Mouse (Mus musculus) limb, embryonic 14.5 days (tissue): ENCODE results near the gene Mypn. TPM values are rescaled to one million over a fixed set of nuclear protein-coding genes. Genes with fewer than 3 reads are reported as not detected.

Source experiments
- ATAC-seq: fragments of 200-750 bp; cut with Nextera tagmentation; 2 replicates; pipeline ENCODE4 v1.8.0; 2017; ENCODE audit warnings: low read depth, moderate number of reproducible peaks, moderate TSS enrichment; ENCODE audit not compliant: low FRiP score
- DNase-seq: peaks from one replicate; pipeline ENCODE4 v3.0.0-alpha.2; 2015; ENCODE audit warnings: low spot score
- H3K27ac ChIP-seq: fragments of 300-500 bp; sonication (generic); replicated peaks from 2 replicates; pipeline ENCODE4 v1.5.1; 2014; ENCODE audit warnings: low read depth, mild to moderate bottlenecking, low read length, moderate library complexity, mixed read lengths
- H3K27me3 ChIP-seq: fragments of 300-500 bp; sonication (generic); 2 replicates; pipeline ENCODE4 v1.6.1; 2014; ENCODE audit warnings: low read length, mixed read lengths; ENCODE audit not compliant: control insufficient read depth, insufficient read depth
- H3K36me3 ChIP-seq: fragments of 300-500 bp; sonication (generic); 2 replicates; pipeline ENCODE4 v1.6.1; 2014; ENCODE audit warnings: mild to moderate bottlenecking, low read length, moderate library complexity, mixed read lengths; ENCODE audit not compliant: control insufficient read depth, insufficient read depth
- H3K4me1 ChIP-seq: fragments of 300-500 bp; sonication (generic); 2 replicates; pipeline ENCODE4 v1.6.1; 2014; ENCODE audit warnings: antibody characterized with exemption, low read length, mixed read lengths; ENCODE audit not compliant: control insufficient read depth, insufficient read depth
- H3K4me2 ChIP-seq: fragments of 300-500 bp; sonication (generic); replicated peaks from 2 replicates; pipeline ENCODE4 v1.6.1; 2014; ENCODE audit warnings: low read depth, mild to moderate bottlenecking, low read length, moderate library complexity; ENCODE audit not compliant: severe bottlenecking
- H3K4me3 ChIP-seq: fragments of 300-500 bp; sonication (generic); replicated peaks from 2 replicates; pipeline ENCODE4 v1.5.1; 2014; ENCODE audit warnings: low read length
- H3K9ac ChIP-seq: fragments of 300-500 bp; sonication (generic); 2 replicates; pipeline ENCODE4 v1.6.1; 2014; ENCODE audit warnings: mild to moderate bottlenecking, low read depth, low read length, moderate library complexity; ENCODE audit not compliant: severe bottlenecking
- H3K9me3 ChIP-seq: fragments of 300-500 bp; sonication (generic); 2 replicates; pipeline ENCODE4 v1.6.1; 2016; ENCODE audit warnings: low read length; ENCODE audit not compliant: control insufficient read depth
- POLR2A ChIP-seq: fragments of 200-500 bp; IDR thresholded peaks from 2 replicates; pipeline ENCODE4 v1.8.0; 2012; ENCODE audit warnings: inconsistent platforms, mild to moderate bottlenecking, moderate library complexity, borderline replicate concordance; ENCODE audit not compliant: insufficient read depth, insufficient read length; ENCODE audit errors: extremely low read depth
- WGBS: fragments of 180-500 bp; shearing (Covaris S2); extraction: QIAGEN DNeasy Blood & Tissue Kit; methylation state at CpG from one replicate; pipeline ENCODE4 v1.1.7; 2014; 5-methylcytosine and 5-hydroxymethylcytosine counted together
- polyA plus RNA-seq, 2 experiments: library from polyadenylated mRNA; depleted of rRNA in 1 of 2; stranded (reverse) in 1 of 2; unstranded in 1 of 2; fragments of >200 nt; fragmentation: Nextera tagmentation in 1 of 2; extraction: Ambion mirVana in 1 of 2; gene quantifications; 2 replicates each; pipeline versions ENCODE4 v1.2.1 to v1.2.3; 2012 to 2014

Gene Mypn
- polyA plus RNA-seq, 2 experiments: 4.8 to 5.4 TPM

GRCm38 (mm10) chr10:63244055-63244671, 40.4 kb upstream of the Mypn start:
- Histone ChIP-seq H3K27me3 (no peaks in the 10 kb centered on the region), H3K4me1 (peaks cover 8% of the 10 kb centered on the region), H3K9me3 (no peaks in the 10 kb centered on the region), H3K4me2 (peak overlapping the region; percentile 59), H3K4me3 (peak overlapping the region; percentile 98), H3K9ac (peak overlapping the region; percentile 95), H3K27ac (peak overlapping the region; percentile 92), H3K36me3 (peaks cover 7% of the 10 kb centered on the region)
- no peak for TF ChIP-seq POLR2A
- DNase-seq (peak; percentile 16), ATAC-seq (peak; percentile 70)
- under 1% methylated on average over 25 of the region's 41 CpGs for WGBS

GRCm38 (mm10) chr10:63243493-63244054, 39.8 kb upstream of the Mypn start, which contains the start of gene Herc4:
TSS of gene Herc4 (plus strand) at chr10:63243810.
- TF ChIP-seq POLR2A: peak; percentile 68; the same call in 1 of the 2 replicates
- H3K27ac ChIP-seq: peak within 1 kb of the TSS; percentile 92
- under 1% methylated on average over 37 of the region's 44 CpGs for WGBS
- H3K4me3 ChIP-seq: peak within 1 kb of the TSS; percentile 98
- ATAC-seq: peak; percentile 98
- H3K4me2 ChIP-seq: peak within 1 kb of the TSS; percentile 66
- no peaks in the 10 kb centered on the region for H3K27me3 ChIP-seq
- H3K36me3 ChIP-seq: peaks cover 7% of the 10 kb centered on the region
- H3K9me3 ChIP-seq: no peaks in the 10 kb centered on the region
- peak; percentile 92 for DNase-seq
- peak within 1 kb of the TSS; percentile 95 for H3K9ac ChIP-seq
- peaks cover 8% of the 10 kb centered on the region for H3K4me1 ChIP-seq

- no peak for TF ChIP-seq POLR2A
- no peak overlapping the region for H3K27ac ChIP-seq
Measured at GRCm38 (mm10) chr10:63242798-63243435, 39.2 kb upstream of the Mypn start.

GRCm38 (mm10) chr10:63240868-63241271, 37.1 kb upstream of the Mypn start:
- TF ChIP-seq POLR2A: no peak
- ATAC-seq (no peak), DNase-seq (no peak)
- Histone ChIP-seq H3K27ac (no peak overlapping the region), H3K9ac (no peak overlapping the region), H3K27me3 (no peaks in the 10 kb centered on the region), H3K36me3 (peaks cover 3% of the 10 kb centered on the region; the same call in 1 of the 2 replicates), H3K4me3 (no peak overlapping the region), H3K9me3 (no peaks in the 10 kb centered on the region), H3K4me1 (peaks cover 8% of the 10 kb centered on the region), H3K4me2 (no peak overlapping the region)
- 68% methylated on average over 2 of the region's 2 CpGs for WGBS

More at GRCm38 (mm10) chr10:63242798-63243435, 39.2 kb upstream of the Mypn start:
- no peaks in the 10 kb centered on the region for H3K27me3 ChIP-seq
- H3K36me3 ChIP-seq: peaks cover 7% of the 10 kb centered on the region
- H3K4me3 ChIP-seq: peak overlapping the region; percentile 98
- H3K9me3 ChIP-seq: no peaks in the 10 kb centered on the region
- peaks cover 8% of the 10 kb centered on the region for H3K4me1 ChIP-seq
- no peak for ATAC-seq
- DNase-seq: no peak
- H3K4me2 ChIP-seq: peak overlapping the region; percentile 66
- peak overlapping the region; percentile 34 for H3K9ac ChIP-seq
- WGBS: 33% methylated on average over 12 of the region's 12 CpGs

GRCm38 (mm10) chr10:63239848-63240247, 36.1 kb upstream of the Mypn start:
- no peak overlapping the region for H3K4me3 ChIP-seq
- H3K4me2 ChIP-seq: no peak overlapping the region
- WGBS: 76% methylated on average over 2 of the region's 2 CpGs
- no peak overlapping the region for H3K27ac ChIP-seq
- H3K9me3 ChIP-seq: no peaks in the 10 kb centered on the region
- no peaks in the 10 kb centered on the region for H3K36me3 ChIP-seq
- H3K4me1 ChIP-seq: peaks cover 8% of the 10 kb centered on the region
- no peak for TF ChIP-seq POLR2A
- DNase-seq (no peak), ATAC-seq (no peak)
- no peaks in the 10 kb centered on the region for H3K27me3 ChIP-seq
- H3K9ac ChIP-seq: no peak overlapping the region
